ENCODE assay signal across 8 mouse cellular contexts in genomic region chr10:77517066-77517620, GRCm38 (mm10). TPM values are rescaled to one million over a fixed set of nuclear protein-coding genes. Genes with fewer than 3 reads are reported as not detected.
DNase-seq lines count a peak whose midpoint lies in the region; ATAC-seq and TF ChIP-seq lines count a peak whose summit lies in the region.

No protein-coding gene starts in this region.

- H3K27ac ChIP-seq in kidney, embryonic 15.5 days: no peak overlapping the region
- H3K27ac ChIP-seq in lung, postnatal 0 days (ENCODE audit: low read length): no peak overlapping the region

- H3K9me3 ChIP-seq in kidney, embryonic 15.5 days (replicated peaks): no peaks in the 10 kb centered on the region
- H3K9me3 ChIP-seq in lung, postnatal 0 days (ENCODE audit: low read length): no peaks in the 10 kb centered on the region; the same call in 1 of the 2 replicates

- peak; percentile 84 for DNase-seq in B cell, adult 2 months
- DNase-seq in Muller cell, postnatal 12 days (ENCODE audit: inconsistent ontology term): peak; percentile 78
- DNase-seq in cerebellum, postnatal 36 days: peak; percentile 70 to 73
- peak; percentile 74 to 79 for DNase-seq in heart, adult 18-20 months
- peak; percentile 91 for DNase-seq in lung, postnatal 0 days (ENCODE audit: low spot score)
- DNase-seq in retina, postnatal 1 day: peak; percentile 76
- peak; percentile 72 for DNase-seq in yolk sac, embryonic 10.5 days (ENCODE audit: low spot score)

- WGBS in kidney, embryonic 15.5 days: 22% methylated on average over 20 of the region's 20 CpGs
- 21% methylated on average over 20 of the region's 20 CpGs for WGBS in lung, postnatal 0 days

- peaks cover 21% of the 10 kb centered on the region for H3K36me3 ChIP-seq in kidney, embryonic 15.5 days
- H3K36me3 ChIP-seq in lung, postnatal 0 days (ENCODE audit: insufficient read depth, low read length): peaks cover 10% of the 10 kb centered on the region; the same call in 1 of the 2 replicates

- H3K27me3 ChIP-seq in kidney, embryonic 15.5 days: no peaks in the 10 kb centered on the region; the same call in 1 of the 2 replicates
- H3K27me3 ChIP-seq in lung, postnatal 0 days (replicated peaks; ENCODE audit: insufficient read depth, low read length): no peaks in the 10 kb centered on the region

- no peak overlapping the region for H3K4me3 ChIP-seq in kidney, embryonic 15.5 days (replicated peaks)
- no peak overlapping the region for H3K4me3 ChIP-seq in lung, postnatal 0 days (ENCODE audit: low read depth, low read length)

- peaks cover 29% of the 10 kb centered on the region for H3K4me1 ChIP-seq in kidney, embryonic 15.5 days
- H3K4me1 ChIP-seq in lung, postnatal 0 days (ENCODE audit: insufficient read depth, low read depth, low read length): 0 out of 2 replicates have a peak, but pooled peaks cover 4% of the 10 kb centered on the region

- TF ChIP-seq CTCF in lung, postnatal 0 days (IDR thresholded peaks at IDR 0.05): peak; percentile 94

- no peak for TF ChIP-seq EP300 in lung, postnatal 0 days (IDR thresholded peaks at IDR 0.05)

- H3K9ac ChIP-seq in kidney, embryonic 15.5 days: peak overlapping the region; percentile 22; the same call in 1 of the 2 replicates
- no peak overlapping the region for H3K9ac ChIP-seq in lung, postnatal 0 days (replicated peaks; ENCODE audit: low read depth)

- H3K4me2 ChIP-seq in kidney, embryonic 15.5 days: peak overlapping the region; percentile 87
- H3K4me2 ChIP-seq in lung, postnatal 0 days (replicated peaks; ENCODE audit: low read depth, low read length): no peak overlapping the region

- peak; percentile 34; the same call in 1 of the 2 replicates for ATAC-seq in kidney, embryonic 15.5 days (replicated peaks; ENCODE audit: low FRiP score)
- peak; percentile 11; the same call in 1 of the 2 replicates for ATAC-seq in lung, postnatal 0 days

RNA-seq across cellular contexts. Expression of gene Fam207a, which starts 1.6 kb away (rescaled TPM):
- total RNA-seq in heart, adult 18-20 months (2021): 10 to 100 TPM in 1 of 2 experiments, 1 to 10 TPM in 1; 8.3 to 10.5 TPM
- polyA plus RNA-seq in kidney, embryonic 15.5 days (2015; fragmentation: Nextera tagmentation; extraction: Ambion mirVana): 34.3 and 37.2 TPM in 2 replicates
- polyA plus RNA-seq in lung, postnatal 0 days (2015; fragmentation: Nextera tagmentation; extraction: Ambion mirVana): 26.8 and 27.2 TPM in 2 replicates

RNA-seq across cellular contexts. Expression of gene Itgb2, which starts 12.9 kb away (rescaled TPM):
- total RNA-seq in heart, adult 18-20 months (2021): 1 to 10 TPM; 6.8 to 7.9 TPM
- 2.1 and 2.3 TPM in 2 replicates for polyA plus RNA-seq in kidney, embryonic 15.5 days (2015; fragmentation: Nextera tagmentation; extraction: Ambion mirVana)
- 19.1 and 21.1 TPM in 2 replicates for polyA plus RNA-seq in lung, postnatal 0 days (2015; fragmentation: Nextera tagmentation; extraction: Ambion mirVana)
